Mouse (Mus musculus): ENCODE measurements at regions not wholly inside any gene's neighbourhood (a gene's known extent, or its start where the extent isn't known, plus 50 kb on each side); places are given as distances from the start of the nearest gene placed in this dataset.
A peak's percentile ranks its signal among the peaks of the same experiment; 100 is the strongest.

- no peak for ATAC-seq (replicated peaks; ENCODE audit: poor library complexity)
Measured at GRCm38 (mm10) chr6:104916787-104917186, 424.2 kb downstream of the Cntn6 start.

- ATAC-seq (replicated peaks; ENCODE audit: poor library complexity): no peak
Measured at GRCm38 (mm10) chr6:104922577-104922976, 430.0 kb downstream of the Cntn6 start.

- no peak for ATAC-seq (replicated peaks; ENCODE audit: poor library complexity)
Measured at GRCm38 (mm10) chr6:104926088-104926487, 433.5 kb downstream of the Cntn6 start.

GRCm38 (mm10) chr6:104930284-104930683 lies 437.7 kb downstream of the Cntn6 start:
- ATAC-seq (replicated peaks; ENCODE audit: poor library complexity): no peak

- ATAC-seq (replicated peaks; ENCODE audit: poor library complexity): no peak
Measured at GRCm38 (mm10) chr6:104932153-104932552, 439.6 kb downstream of the Cntn6 start.

- no peak for ATAC-seq (replicated peaks; ENCODE audit: poor library complexity)
Measured at GRCm38 (mm10) chr6:104939134-104939533, 446.5 kb downstream of the Cntn6 start.

GRCm38 (mm10) chr6:104974517-104974916 lies 481.9 kb downstream of the Cntn6 start:
- no peak for ATAC-seq (replicated peaks; ENCODE audit: poor library complexity)

GRCm38 (mm10) chr6:104984144-104984543 lies 491.6 kb downstream of the Cntn6 start:
- no peak for ATAC-seq (replicated peaks; ENCODE audit: poor library complexity)

- no peak for ATAC-seq (replicated peaks; ENCODE audit: poor library complexity)
Measured at GRCm38 (mm10) chr6:104989863-104990262, 497.3 kb downstream of the Cntn6 start.

GRCm38 (mm10) chr6:104990366-104990765 lies 497.8 kb downstream of the Cntn6 start:
- ATAC-seq (replicated peaks; ENCODE audit: poor library complexity): no peak

GRCm38 (mm10) chr6:104999601-105000000 lies 507.0 kb downstream of the Cntn6 start:
- no peak for ATAC-seq (replicated peaks; ENCODE audit: poor library complexity)

- no peak for ATAC-seq (replicated peaks; ENCODE audit: poor library complexity)
Measured at GRCm38 (mm10) chr6:105020672-105021071, 528.1 kb downstream of the Cntn6 start.

GRCm38 (mm10) chr6:105021174-105021573 lies 528.6 kb downstream of the Cntn6 start:
- ATAC-seq (replicated peaks; ENCODE audit: poor library complexity): no peak

GRCm38 (mm10) chr6:105066146-105066545 lies 573.6 kb downstream of the Cntn6 start:
- no peak for ATAC-seq (replicated peaks; ENCODE audit: poor library complexity)

- ATAC-seq (replicated peaks; ENCODE audit: poor library complexity): peak; percentile 58; the same call in 1 of the 2 replicates
Measured at GRCm38 (mm10) chr6:105090882-105091281, 586.6 kb upstream of the Cntn4 start.
